Mouse (Mus musculus) CH12.LX (cell line): ENCODE results near the gene Pglyrp2. TPM values are rescaled to one million over a fixed set of nuclear protein-coding genes. Genes with fewer than 3 reads are reported as not detected.

ENCODE experiments used
- DNase-seq: peaks from one replicate; pipeline ENCODE4 v3.0.0-alpha.2; 2013; ENCODE audit errors: extremely low read depth
- H3K27ac ChIP-seq: 2 replicates; pipeline ENCODE4 v1.5.1; 2012; ENCODE audit warnings: low read depth, mild to moderate bottlenecking, control low read depth, moderate library complexity; ENCODE audit not compliant: insufficient read depth
- H3K27me3 ChIP-seq: replicated peaks from 2 replicates; pipeline ENCODE3; 2012; ENCODE audit warnings: inconsistent platforms
- H3K36me3 ChIP-seq, 2 experiments: replicated peaks in 1 of 2; 2 replicates each; pipeline versions ENCODE3 to v1.6.1; 2012; ENCODE audit warnings: inconsistent platforms in 1 of 2, low read length in 1 of 2, mild to moderate bottlenecking in 1 of 2, mixed read lengths in 1 of 2, moderate library complexity in 1 of 2; ENCODE audit not compliant: control insufficient read depth in 1 of 2, insufficient read depth in 1 of 2
- H3K4me1 ChIP-seq, 2 experiments: 2 replicates each; pipeline ENCODE4 v1.6.1; 2012; ENCODE audit warnings: inconsistent platforms in 1 of 2, moderate library complexity in 1 of 2; ENCODE audit not compliant: insufficient read depth in 2 of 2, control insufficient read depth in 1 of 2
- H3K4me2 ChIP-seq: 2 replicates; pipeline ENCODE4 v1.6.1; 2012; ENCODE audit warnings: low read depth, mild to moderate bottlenecking, control low read depth; ENCODE audit not compliant: poor library complexity, insufficient read depth, severe bottlenecking
- H3K4me3 ChIP-seq, 3 experiments: fragments of 150-350 bp in 1 of 3; sonication (generic) in 1 of 3; replicated peaks in 1 of 3; 2 replicates each; pipeline versions ENCODE3 to v1.5.1; 2011 to 2012; ENCODE audit warnings: low read depth in 2 of 3, low read length in 2 of 3, mild to moderate bottlenecking in 2 of 3, moderate library complexity in 2 of 3, control low read depth in 1 of 3, improper control_type of control experiment in 1 of 3, inconsistent platforms in 1 of 3, mixed read lengths in 1 of 3; ENCODE audit not compliant: poor library complexity in 1 of 3
- H3K79me2 ChIP-seq: replicated peaks from 2 replicates; pipeline ENCODE4 v1.6.1; 2012; ENCODE audit warnings: mild to moderate bottlenecking, moderate library complexity; ENCODE audit not compliant: control insufficient read depth, poor library complexity, insufficient read depth, severe bottlenecking; ENCODE audit errors: extremely low read depth
- H3K9ac ChIP-seq: 2 replicates; pipeline ENCODE4 v1.6.1; 2012; ENCODE audit warnings: low read depth, mild to moderate bottlenecking, control low read depth, moderate library complexity; ENCODE audit not compliant: insufficient read depth
- H3K9me3 ChIP-seq: replicated peaks from 2 replicates; pipeline ENCODE3; 2012; ENCODE audit warnings: low read length, inconsistent platforms, mixed read lengths
- BHLHE40 ChIP-seq: IDR thresholded peaks from 2 replicates; pipeline ENCODE4 v1.6.1; 2011; ENCODE audit warnings: mild to moderate bottlenecking, low read depth, low read length, improper control_type of control experiment
- CHD1 ChIP-seq: IDR thresholded peaks from 2 replicates; pipeline ENCODE4 v1.6.1; 2012; ENCODE audit warnings: low read depth, low read length, improper control_type of control experiment, inconsistent platforms
- CHD2 ChIP-seq: IDR thresholded peaks from 2 replicates; pipeline ENCODE4 v1.6.1; 2011; ENCODE audit warnings: low read length, improper control_type of control experiment
- CTCF ChIP-seq, 2 experiments: IDR thresholded peaks in 1 of 2; conservative IDR thresholded peaks in 1 of 2; 2 replicates each; pipeline ENCODE4 v1.5.1; 2011 to 2012; ENCODE audit warnings: low read depth in 2 of 2, low read length in 2 of 2, improper control_type of control experiment in 1 of 2, inconsistent platforms in 1 of 2, mild to moderate bottlenecking in 1 of 2, moderate library complexity in 1 of 2
- E2F4 ChIP-seq: IDR thresholded peaks from 2 replicates; pipeline ENCODE4 v1.6.1; 2011; ENCODE audit warnings: low read depth, low read length, improper control_type of control experiment; ENCODE audit not compliant: insufficient replicate concordance
- ELF1 ChIP-seq: IDR thresholded peaks from 2 replicates; pipeline ENCODE4 v1.6.1; 2014; ENCODE audit warnings: low read depth, mild to moderate bottlenecking, inconsistent platforms, low read length, improper control_type of control experiment
- EP300 ChIP-seq: IDR thresholded peaks from 2 replicates; pipeline ENCODE4 v1.6.1; 2011; ENCODE audit warnings: low read length, improper control_type of control experiment
- ETS1 ChIP-seq: conservative IDR thresholded peaks from 2 replicates; pipeline ENCODE4 v1.6.1; 2012; ENCODE audit warnings: low read depth, mild to moderate bottlenecking, inconsistent platforms, low read length, improper control_type of control experiment, moderate library complexity
- GABPA ChIP-seq: IDR thresholded peaks from 2 replicates; pipeline ENCODE4 v1.6.1; 2012; ENCODE audit warnings: low read depth, low read length, improper control_type of control experiment, inconsistent platforms; ENCODE audit not compliant: insufficient replicate concordance
- HCFC1 ChIP-seq: IDR thresholded peaks from 2 replicates; pipeline ENCODE4 v1.6.1; 2012; ENCODE audit warnings: low read depth, mild to moderate bottlenecking, inconsistent platforms, low read length, improper control_type of control experiment
- IRF4 ChIP-seq: IDR thresholded peaks from 2 replicates; pipeline ENCODE4 v1.6.1; 2014; ENCODE audit warnings: low read depth, mild to moderate bottlenecking, inconsistent platforms, low read length, improper control_type of control experiment
- JUND ChIP-seq: conservative IDR thresholded peaks from 2 replicates; pipeline ENCODE4 v1.6.1; 2011; ENCODE audit warnings: low read depth, low read length, improper control_type of control experiment
- KAT2A ChIP-seq: IDR thresholded peaks from 2 replicates; pipeline ENCODE4 v1.6.1; 2012; ENCODE audit warnings: low read length, improper control_type of control experiment, inconsistent platforms; ENCODE audit not compliant: insufficient replicate concordance
- MAFK ChIP-seq: IDR thresholded peaks from 2 replicates; pipeline ENCODE4 v1.6.1; 2011; ENCODE audit warnings: low read length, improper control_type of control experiment; ENCODE audit not compliant: insufficient replicate concordance
- MAX ChIP-seq: IDR thresholded peaks from 2 replicates; pipeline ENCODE4 v1.6.1; 2011; ENCODE audit warnings: low read length, improper control_type of control experiment
- MAZ ChIP-seq: IDR thresholded peaks from 2 replicates; pipeline ENCODE4 v1.6.1; 2012; ENCODE audit warnings: low read depth, mild to moderate bottlenecking, inconsistent platforms, low read length, improper control_type of control experiment, moderate library complexity
- MEF2A ChIP-seq: IDR thresholded peaks from 2 replicates; pipeline ENCODE4 v1.6.1; 2014; ENCODE audit warnings: low read depth, mild to moderate bottlenecking, inconsistent platforms, low read length, improper control_type of control experiment, borderline replicate concordance
- MXI1 ChIP-seq: IDR thresholded peaks from 2 replicates; pipeline ENCODE4 v1.6.1; 2011; ENCODE audit warnings: mild to moderate bottlenecking, low read depth, low read length, improper control_type of control experiment
- MYC ChIP-seq: IDR thresholded peaks from 2 replicates; pipeline ENCODE4 v1.6.1; 2011; ENCODE audit warnings: low read depth, mild to moderate bottlenecking, improper control_type of control experiment, low read length
- NELFE ChIP-seq: IDR thresholded peaks from 2 replicates; pipeline ENCODE4 v1.6.1; 2011; ENCODE audit warnings: low read depth, low read length, improper control_type of control experiment
- NRF1 ChIP-seq: IDR thresholded peaks from 2 replicates; pipeline ENCODE4 v1.6.1; 2014; ENCODE audit warnings: low read depth, mild to moderate bottlenecking, inconsistent platforms, low read length, improper control_type of control experiment, moderate library complexity
- PAX5 ChIP-seq: IDR thresholded peaks from 2 replicates; pipeline ENCODE4 v1.6.1; 2012; ENCODE audit warnings: low read length, inconsistent platforms, mixed read lengths
- POLR2A ChIP-seq: IDR thresholded peaks from 2 replicates; pipeline ENCODE4 v1.6.1; 2011; ENCODE audit warnings: low read depth, mild to moderate bottlenecking, improper control_type of control experiment, low read length
- POLR2AphosphoS2 ChIP-seq: IDR thresholded peaks from 2 replicates; pipeline ENCODE4 v1.6.1; 2011; ENCODE audit warnings: low read depth, low read length, improper control_type of control experiment
- RAD21 ChIP-seq: IDR thresholded peaks from 2 replicates; pipeline ENCODE4 v1.6.1; 2011; ENCODE audit warnings: low read depth, mild to moderate bottlenecking, low read length, improper control_type of control experiment, moderate library complexity
- RCOR1 ChIP-seq: conservative IDR thresholded peaks from 2 replicates; pipeline ENCODE4 v1.6.1; 2012; ENCODE audit warnings: low read depth, mild to moderate bottlenecking, inconsistent platforms, low read length, improper control_type of control experiment
- SIN3A ChIP-seq: IDR thresholded peaks from 2 replicates; pipeline ENCODE4 v1.6.1; 2012; ENCODE audit warnings: low read length, improper control_type of control experiment, inconsistent platforms
- SMC3 ChIP-seq: IDR thresholded peaks from 2 replicates; pipeline ENCODE4 v1.6.1; 2011; ENCODE audit warnings: low read depth, low read length, improper control_type of control experiment
- TCF12 ChIP-seq: IDR thresholded peaks from 2 replicates; pipeline ENCODE4 v1.6.1; 2014; ENCODE audit warnings: low read depth, mild to moderate bottlenecking, inconsistent platforms, low read length, improper control_type of control experiment
- USF1 ChIP-seq: IDR thresholded peaks from 2 replicates; pipeline ENCODE4 v1.6.1; 2014; ENCODE audit warnings: low read depth, mild to moderate bottlenecking, inconsistent platforms, low read length, improper control_type of control experiment
- USF2 ChIP-seq: conservative IDR thresholded peaks from 2 replicates; pipeline ENCODE4 v1.6.1; 2011; ENCODE audit warnings: low read depth, low read length, improper control_type of control experiment
- ZC3H11A ChIP-seq: IDR thresholded peaks from 2 replicates; pipeline ENCODE4 v1.6.1; 2012; ENCODE audit warnings: low read depth, mild to moderate bottlenecking, inconsistent platforms, low read length, improper control_type of control experiment
- ZKSCAN1 ChIP-seq: IDR thresholded peaks from 2 replicates; pipeline ENCODE4 v1.6.1; 2012; ENCODE audit warnings: low read depth, inconsistent platforms, low read length, improper control_type of control experiment, borderline replicate concordance
- ZMIZ1 ChIP-seq: IDR thresholded peaks from 2 replicates; pipeline ENCODE4 v1.6.1; 2012; ENCODE audit warnings: low read depth, mild to moderate bottlenecking, inconsistent platforms, low read length, improper control_type of control experiment
- ZNF384 ChIP-seq: IDR thresholded peaks from 2 replicates; pipeline ENCODE4 v1.6.1; 2012; ENCODE audit warnings: low read depth, low read length, improper control_type of control experiment, inconsistent platforms
- dilution Hi-C: fragments of 300-500 bp; cut with MboI; formaldehyde crosslinking; loops from 2 replicates; pipeline ENCODE4 v1.14.3; 2020; ENCODE audit warnings: low sequenced_read_pairs; ENCODE audit not compliant: extremely low pct_unique_long_range_greater_than_20kb, extremely low pct_ligation_motif_present
- in situ Hi-C: fragments of 300-500 bp; cut with MboI; formaldehyde crosslinking; loops from 3 replicates; pipeline ENCODE4 v1.14.3; 2019; ENCODE audit warnings: low sequenced_read_pairs, low pct_ligation_motif_present, low pct_unique_long_range_greater_than_20kb, mixed read lengths
- polyA plus RNA-seq: library from polyadenylated mRNA; unstranded; fragments of >175 nt; gene quantifications from 2 replicates; pipeline ENCODE4 v1.2.1, GENCODE M21; 2012; ENCODE audit warnings: low read depth; ENCODE audit not compliant: insufficient read length
- total RNA-seq, 2 experiments: library from RNA; depleted of rRNA; stranded (reverse); fragments of 300-350 nt in 1 of 2; fragments of >200 nt in 1 of 2; gene quantifications; 2 replicates each; pipeline ENCODE4 v1.2.3; 2012 to 2014

Pglyrp2 gene
- total and polyA plus RNA-seq, 3 experiments = 2.0 to 5.8 (median 4.1) TPM

DNA sequence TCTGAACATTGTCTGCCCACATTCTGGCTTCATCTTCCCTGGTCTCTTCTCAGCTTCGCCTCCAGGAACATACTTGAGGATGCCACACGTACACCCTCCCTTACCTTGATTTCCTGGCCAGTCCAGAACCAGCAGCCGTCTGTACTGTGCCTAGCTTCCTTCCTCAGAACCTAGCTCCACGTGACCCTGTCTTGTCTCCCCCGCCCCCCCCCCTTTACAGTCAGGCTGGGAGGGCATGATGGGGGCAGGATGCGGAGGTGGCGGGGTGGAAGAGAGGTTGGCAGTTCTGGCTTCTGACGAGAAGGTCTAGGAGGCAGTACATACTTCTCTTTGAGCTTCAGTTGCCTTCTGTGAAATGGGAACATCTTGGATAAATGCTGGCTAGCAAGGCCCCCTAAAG is 20.6 kb downstream of the Pglyrp2 start, which contains the start of gene Rasal3:
Gene Rasal3, minus strand, starts transcription at position 167 of the 400 bp plus-strand sequence.
- in situ Hi-C loops = no loop called here
- peaks cover 5% of the 10 kb centered on the region; the same call in 1 of the 2 replicates for H3K79me2 ChIP-seq
- peaks cover 8 to 22% of the 10 kb centered on the region in 2 experiments for H3K36me3 ChIP-seq
- H3K4me3 ChIP-seq = peak within 1 kb of the TSS; percentile 67 to 91 (median 69)
- no peaks in the 10 kb centered on the region for H3K27me3 ChIP-seq
- no peaks in the 10 kb centered on the region for H3K9me3 ChIP-seq
- DNase-seq = peak; percentile 65
- peaks cover 11 to 29% of the 10 kb centered on the region in 2 experiments for H3K4me1 ChIP-seq
- TF ChIP-seq MYC (0 out of 2 replicates have a peak, but pooled peaks have one; percentile 25), JUND (no peak), MAZ (peak; percentile 53; the same call in 1 of the 2 replicates), BHLHE40 (peak; percentile 70), PAX5 (no peak), IRF4 (peak; percentile 40; the same call in 1 of the 2 replicates), EP300 (no peak), CHD1 (no peak), KAT2A (no peak), NELFE (0 out of 2 replicates have a peak, but pooled peaks have one; percentile 54), GABPA (no peak), ETS1 (no peak), SIN3A (no peak; the same call in 1 of the 2 replicates), ZMIZ1 (no peak), MAX (peak; percentile 74), MEF2A (no peak), ZNF384 (no peak), TCF12 (0 out of 2 replicates have a peak, but pooled peaks have one; percentile 17), POLR2AphosphoS2 (no peak), MAFK (no peak), HCFC1 (no peak; the same call in 1 of the 2 replicates), RCOR1 (no peak), CHD2 (no peak), RAD21 (no peak), ELF1 (no peak), USF1 (peak; percentile 84), CTCF (conservative IDR thresholded peaks at IDR 0.05 in 1 of 2, IDR thresholded peaks at IDR 0.05 in 1 of 2; ENCODE audit: low read depth in 2 of 2, low read length in 2 of 2) (no peak; a peak in 1 of 4 replicates), POLR2A (no peak), ZC3H11A (no peak), USF2 (peak; percentile 71), MXI1 (no peak), ZKSCAN1 (no peak), E2F4 (no peak), SMC3 (no peak), NRF1 (no peak)
- peak within 1 kb of the TSS; percentile 56 for H3K27ac ChIP-seq
- peak within 1 kb of the TSS; percentile 85 for H3K4me2 ChIP-seq
- dilution Hi-C loops = no loop called here
- H3K9ac ChIP-seq = peak within 1 kb of the TSS; percentile 59
